Mouse (Mus musculus) small intestine, adult 2 months (tissue): ENCODE measurements around the gene Actn4. TPM values are rescaled to one million over a fixed set of nuclear protein-coding genes. Genes with fewer than 3 reads are reported as not detected.
A peak's percentile ranks its signal among the peaks of the same experiment; 100 is the strongest.

Experiments
- H3K27ac ChIP-seq: fragments of 200-500 bp; 2 replicates; pipeline ENCODE4 v1.5.1; 2012; ENCODE audit warnings: low read depth, low read length, control low read depth, inconsistent platforms; ENCODE audit not compliant: insufficient read depth
- H3K27me3 ChIP-seq: fragments of 200-500 bp; 2 replicates; pipeline ENCODE4 v1.6.1; 2012; ENCODE audit warnings: mild to moderate bottlenecking, moderate library complexity, low read length, inconsistent platforms; ENCODE audit not compliant: control insufficient read depth, insufficient read depth
- H3K36me3 ChIP-seq: fragments of 200-500 bp; 2 replicates; pipeline ENCODE4 v1.6.1; 2012; ENCODE audit warnings: mild to moderate bottlenecking, low read length, control low read depth, inconsistent platforms; ENCODE audit not compliant: control insufficient read depth, insufficient read depth
- H3K4me1 ChIP-seq: fragments of 200-500 bp; 2 replicates; pipeline ENCODE4 v1.6.1; 2012; ENCODE audit warnings: low read length, inconsistent platforms, mixed read lengths; ENCODE audit not compliant: control insufficient read depth, insufficient read depth, insufficient read length
- H3K4me3 ChIP-seq: fragments of 200-500 bp; 2 replicates; pipeline ENCODE4 v1.5.1; 2012; ENCODE audit warnings: low read depth, mild to moderate bottlenecking, control low read depth, inconsistent platforms, low read length, moderate library complexity
- CTCF ChIP-seq: fragments of 200-500 bp; IDR thresholded peaks from 2 replicates; pipeline ENCODE4 v1.5.1; 2012; ENCODE audit warnings: low read depth, mild to moderate bottlenecking, control low read depth, inconsistent platforms, low read length, moderate library complexity, mixed read lengths; ENCODE audit not compliant: insufficient replicate concordance, insufficient read length; ENCODE audit errors: extremely low read depth
- POLR2A ChIP-seq: fragments of 200-500 bp; IDR thresholded peaks from 2 replicates; pipeline ENCODE4 v1.6.1; 2012; ENCODE audit warnings: low read depth, mild to moderate bottlenecking, control low read depth, inconsistent platforms, low read length, moderate library complexity
- WGBS: fragments of 180-500 bp; shearing (Covaris S2); methylation state at CpG from one replicate; pipeline ENCODE4 v1.1.7; 2018; 5-methylcytosine and 5-hydroxymethylcytosine counted together
- polyA plus RNA-seq: library from polyadenylated mRNA; depleted of rRNA; stranded (reverse); fragments of >200 nt; gene quantifications from 2 replicates; pipeline ENCODE4 v1.2.3, GENCODE M21; 2012; rRNA removed

The Actn4 gene
- 506 and 1,069 TPM in 2 replicates for polyA plus RNA-seq

DNA sequence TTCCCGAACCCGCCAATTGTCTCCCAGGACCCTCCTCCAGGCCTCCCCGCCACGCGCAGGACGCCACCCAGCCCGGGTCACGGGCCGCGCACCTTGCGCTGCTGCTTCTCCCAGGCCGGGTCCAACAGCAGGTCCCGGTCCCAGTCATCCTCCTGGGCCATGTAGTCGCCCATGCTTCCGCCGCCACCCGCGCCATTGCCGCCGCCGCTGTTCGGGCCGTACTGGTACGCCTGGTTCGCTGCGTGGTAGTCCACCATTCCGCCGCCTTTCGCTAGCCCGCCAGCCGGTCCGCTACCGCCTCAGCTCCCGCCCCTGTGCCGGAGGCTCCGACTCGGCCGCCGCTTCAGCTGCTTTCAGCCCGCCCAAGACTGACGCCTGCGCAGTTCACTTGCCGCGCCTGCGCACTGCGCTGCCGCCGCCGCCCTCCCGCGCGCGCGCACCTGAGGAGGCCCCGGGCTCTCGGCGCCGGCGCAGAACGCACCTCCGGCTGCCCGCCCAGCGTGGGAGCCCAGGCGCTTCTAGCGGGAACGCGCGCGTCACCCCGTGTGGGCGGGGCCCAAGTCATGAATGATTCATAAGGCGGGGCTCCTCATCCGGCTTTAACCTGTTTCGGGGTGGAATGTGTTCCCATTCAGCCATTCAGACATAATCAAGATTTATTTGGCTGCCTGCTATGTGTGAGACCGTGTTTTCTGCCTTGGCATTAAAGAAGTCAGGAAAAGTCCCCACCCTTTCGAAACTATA lies at the start of gene Actn4:
TSS of gene Actn4 (minus strand) at position 414 of the 744 bp plus-strand sequence.
- Histone ChIP-seq H3K27ac (peak within 1 kb of the TSS; percentile 95), H3K36me3 (peaks cover 4% of the 10 kb centered on the region), H3K4me3 (peak within 1 kb of the TSS; percentile 95), H3K4me1 (peaks cover 13% of the 10 kb centered on the region; the same call in 1 of the 2 replicates), H3K27me3 (no peaks in the 10 kb centered on the region)
- TF ChIP-seq CTCF, result no peak
- TF ChIP-seq POLR2A, result peak; percentile 99
- under 1% methylated on average over 76 of the region's 76 CpGs for WGBS

DNA sequence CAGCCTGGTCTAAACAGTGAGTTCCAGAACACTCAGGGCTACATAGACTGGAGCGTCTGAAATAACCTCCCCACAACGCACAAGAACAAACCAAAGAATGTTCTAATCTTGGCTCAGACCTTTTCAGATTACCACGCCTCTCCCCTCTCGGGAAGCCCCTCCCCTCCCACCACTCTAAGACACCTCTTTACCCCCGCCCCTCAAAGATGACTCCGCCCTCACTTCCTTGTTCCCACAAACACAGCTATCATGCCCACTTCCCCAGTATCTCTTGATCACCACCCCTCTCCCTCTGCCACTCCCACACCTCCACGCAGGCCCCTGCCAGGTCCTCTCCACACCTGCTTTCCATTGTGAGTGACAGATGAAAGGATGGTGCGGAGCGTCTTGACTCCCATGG lies 46.6 kb upstream of the Actn4 start:
- Histone ChIP-seq H3K4me3 (no peak overlapping the region), H3K27me3 (no peaks in the 10 kb centered on the region), H3K4me1 (no peaks in the 10 kb centered on the region), H3K27ac (peak overlapping the region; percentile 43; the same call in 1 of the 2 replicates), H3K36me3 (no peaks in the 10 kb centered on the region)
- WGBS, result 56% methylated on average over 9 of the region's 9 CpGs
- TF ChIP-seq CTCF, result no peak
- no peak for TF ChIP-seq POLR2A

- 89% methylated on average over 10 of the region's 10 CpGs for WGBS
These were observed 46.0 kb upstream of the Actn4 start for GRCm38 (mm10) chr7:29008171-29008570.

DNA sequence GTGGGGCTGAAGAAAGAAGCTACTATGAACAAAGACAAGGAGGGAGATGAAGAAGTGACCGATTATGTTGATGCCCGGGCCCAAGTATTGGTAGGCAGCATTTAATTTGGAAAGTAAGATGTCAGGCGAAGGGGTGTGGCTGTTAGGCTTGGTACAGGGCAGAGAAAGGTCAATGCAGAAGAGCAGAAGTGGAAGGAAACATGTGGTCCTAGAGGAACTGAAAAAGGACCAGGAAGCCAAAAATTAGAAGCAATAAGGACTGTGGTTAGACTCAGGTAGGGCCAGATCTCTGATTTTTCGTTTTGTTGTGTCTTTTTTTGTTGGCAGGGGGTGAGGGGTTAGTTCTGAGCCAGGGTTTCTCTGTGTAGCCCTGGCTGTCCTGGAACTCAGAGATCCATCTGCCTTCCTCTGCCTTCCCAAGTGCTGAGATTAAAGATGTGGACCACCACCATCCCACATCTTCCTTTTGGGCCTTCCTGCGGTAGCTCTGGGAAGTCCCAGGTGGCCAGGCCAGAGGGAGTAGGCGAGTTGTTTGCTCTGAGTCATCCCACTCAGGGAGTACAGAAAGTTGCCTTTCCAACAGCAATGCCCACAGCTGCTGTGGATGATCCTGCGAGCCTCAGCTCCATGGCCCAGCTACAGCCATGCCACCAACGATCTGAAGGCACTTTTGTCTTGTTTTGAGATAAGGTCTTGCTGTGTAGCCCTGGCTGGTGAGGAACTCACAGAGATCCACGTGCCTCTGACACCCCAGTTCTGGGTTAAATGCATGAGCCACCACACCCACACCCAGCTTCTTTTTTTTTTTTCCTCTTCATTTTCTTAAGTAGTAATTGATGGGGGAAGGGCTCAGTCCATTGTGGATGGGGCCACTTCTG lies 45.3 kb upstream of the Actn4 start:
- H3K4me3 ChIP-seq, result 0 out of 2 replicates have a peak overlapping the region, but pooled peaks have one; percentile 3
- no peaks in the 10 kb centered on the region for H3K36me3 ChIP-seq
- 55% methylated on average over 9 of the region's 9 CpGs for WGBS
- H3K4me1 ChIP-seq, result no peaks in the 10 kb centered on the region
- no peaks in the 10 kb centered on the region for H3K27me3 ChIP-seq
- TF ChIP-seq CTCF (no peak), POLR2A (no peak)
- peak overlapping the region; percentile 74 for H3K27ac ChIP-seq

More at GRCm38 (mm10) chr7:29008171-29008570, 46.0 kb upstream of the Actn4 start:
- Histone ChIP-seq H3K27ac (peak overlapping the region; percentile 43), H3K36me3 (no peaks in the 10 kb centered on the region), H3K4me1 (no peaks in the 10 kb centered on the region), H3K4me3 (no peak overlapping the region), H3K27me3 (no peaks in the 10 kb centered on the region)
- no peak for TF ChIP-seq CTCF
- no peak for TF ChIP-seq POLR2A

- Histone ChIP-seq H3K36me3 (no peaks in the 10 kb centered on the region), H3K27ac (no peak overlapping the region), H3K27me3 (no peaks in the 10 kb centered on the region), H3K4me3 (peak overlapping the region; percentile 52), H3K4me1 (peaks cover 6% of the 10 kb centered on the region; the same call in 1 of the 2 replicates)
- 5% methylated on average over 43 of the region's 43 CpGs for WGBS
- TF ChIP-seq POLR2A, result no peak
- no peak for TF ChIP-seq CTCF
These were observed 38.8 kb upstream of the Actn4 start for GRCm38 (mm10) chr7:29000651-29001605.

DNA sequence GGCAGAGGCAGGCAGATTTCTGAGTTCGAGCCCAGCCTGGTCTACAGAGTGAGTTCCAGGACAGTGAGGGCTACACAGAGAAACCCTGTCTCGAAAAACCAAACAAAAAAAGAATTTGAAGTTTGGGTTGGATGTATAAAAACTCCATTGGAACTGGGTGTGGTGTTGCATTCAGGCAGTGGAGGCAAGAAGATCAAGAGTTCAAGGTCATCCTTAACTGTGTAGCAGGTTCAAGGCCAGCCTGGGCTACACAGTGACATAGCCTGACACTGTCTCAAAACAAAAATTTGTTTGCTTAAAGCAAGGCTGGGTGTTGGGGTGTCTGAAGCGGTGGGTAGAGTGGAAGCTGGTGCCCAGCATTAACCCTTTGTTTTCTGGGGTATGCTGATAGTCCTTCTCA lies 31.3 kb upstream of the Actn4 start:
- no peaks in the 10 kb centered on the region for H3K27me3 ChIP-seq
- H3K36me3 ChIP-seq, result no peaks in the 10 kb centered on the region
- no peak for TF ChIP-seq POLR2A
- TF ChIP-seq CTCF, result no peak
- no peak overlapping the region for H3K4me3 ChIP-seq
- 77% methylated on average over 3 of the region's 3 CpGs for WGBS
- H3K4me1 ChIP-seq, result no peaks in the 10 kb centered on the region
- no peak overlapping the region for H3K27ac ChIP-seq
